Mouse (Mus musculus) frontal cortex, postnatal 25 days (tissue): ENCODE results near the gene Slfn5.
A peak's percentile ranks its signal among the peaks of the same experiment; 100 is the strongest.
"Not testable (repeated sequence)": the region's sequence is repeated elsewhere in the genome, so short reads cannot be mapped to it uniquely, and the experiment has no call there.

ENCODE experiments used
- DNase-seq, 2 experiments: peaks; one replicate each; pipeline ENCODE4 v3.0.0; 2022; ENCODE audit warnings: low spot score in 2 of 2

The Slfn5 gene

GRCm38 (mm10) chr11:82950736-82951481 is at the start of gene Slfn5:
TSS of gene Slfn5 (plus strand) at chr11:82951349.
- DNase-seq: no peak

- no peak for DNase-seq
Measured at GRCm38 (mm10) chr11:82901606-82902310, 49.4 kb upstream of the Slfn5 start.

- DNase-seq: no peak
Measured at GRCm38 (mm10) chr11:82904952-82905351, 46.2 kb upstream of the Slfn5 start.

- no peak for DNase-seq
Measured at GRCm38 (mm10) chr11:82905816-82906215, 45.3 kb upstream of the Slfn5 start.

- DNase-seq: peak; percentile 91
Measured at GRCm38 (mm10) chr11:82907651-82908607, 43.2 kb upstream of the Slfn5 start, which contains the start of gene Nle1. TSS of gene Nle1 (minus strand) at chr11:82908411.

GRCm38 (mm10) chr11:82908608-82908989 is 42.5 kb upstream of the Slfn5 start:
- no peak for DNase-seq

GRCm38 (mm10) chr11:82910250-82910649 is 40.9 kb upstream of the Slfn5 start, which contains the start of gene Unc45b:
TSS of gene Unc45b (plus strand) at chr11:82910550.
- no peak for DNase-seq

- DNase-seq: no peak
Measured at GRCm38 (mm10) chr11:82910679-82911389, 40.3 kb upstream of the Slfn5 start.

- DNase-seq: peak; percentile 61 to 64
Measured at GRCm38 (mm10) chr11:82914711-82915352, 36.3 kb upstream of the Slfn5 start.

- DNase-seq: no peak
Measured at GRCm38 (mm10) chr11:82920768-82921167, 30.4 kb upstream of the Slfn5 start.

GRCm38 (mm10) chr11:82921691-82922090 is 29.5 kb upstream of the Slfn5 start:
- DNase-seq: no peak

- DNase-seq: not testable (repeated sequence)
Measured at GRCm38 (mm10) chr11:82923910-82924309, 27.2 kb upstream of the Slfn5 start.

- no peak for DNase-seq
Measured at GRCm38 (mm10) chr11:82928897-82929632, 22.1 kb upstream of the Slfn5 start.

- no peak for DNase-seq
Measured at GRCm38 (mm10) chr11:82929633-82929950, 21.6 kb upstream of the Slfn5 start.

GRCm38 (mm10) chr11:82930391-82930955 is 20.7 kb upstream of the Slfn5 start:
- DNase-seq: not testable (repeated sequence)

- DNase-seq: not testable (repeated sequence)
Measured at GRCm38 (mm10) chr11:82931161-82931560, 20.0 kb upstream of the Slfn5 start.

GRCm38 (mm10) chr11:82931671-82932450 is 19.3 kb upstream of the Slfn5 start:
- DNase-seq: not testable (repeated sequence)

GRCm38 (mm10) chr11:82933186-82933585 is 18.0 kb upstream of the Slfn5 start:
- DNase-seq: no peak

GRCm38 (mm10) chr11:82943336-82943735 is 7.8 kb upstream of the Slfn5 start:
- DNase-seq: no peak
